Mouse (Mus musculus) kidney, postnatal 10 days (tissue): ENCODE data around the gene Gnmt.

Experiments
- DNase-seq: peaks from one replicate; pipeline ENCODE4 v3.0.0; 2021; ENCODE audit warnings: mixed read lengths

Gene Gnmt

GRCm38 (mm10) chr17:46741305-46741704, 12.3 kb upstream of the Gnmt start:
- no peak for DNase-seq

GRCm38 (mm10) chr17:46736160-46736559, 7.2 kb upstream of the Gnmt start:
- DNase-seq = no peak

- DNase-seq = no peak
These were observed 6.3 kb upstream of the Gnmt start for GRCm38 (mm10) chr17:46735287-46735686.

- no peak for DNase-seq
These were observed 5.1 kb upstream of the Gnmt start for GRCm38 (mm10) chr17:46734055-46734454.

GRCm38 (mm10) chr17:46728496-46728895, 472 bp downstream of the Gnmt start:
- no peak for DNase-seq

GRCm38 (mm10) chr17:46728021-46728420, 947 bp downstream of the Gnmt start:
- DNase-seq = peak; percentile 53

- DNase-seq = no peak
These were observed 1.7 kb downstream of the Gnmt start for GRCm38 (mm10) chr17:46727271-46727670.

GRCm38 (mm10) chr17:46725731-46726645, 3.0 kb downstream of the Gnmt start:
- no peak for DNase-seq

- no peak for DNase-seq
These were observed 3.7 kb downstream of the Gnmt start for GRCm38 (mm10) chr17:46725273-46725672.

GRCm38 (mm10) chr17:46724477-46725084, 4.4 kb downstream of the Gnmt start:
- no peak for DNase-seq

- no peak for DNase-seq
These were observed 7.9 kb downstream of the Gnmt start for GRCm38 (mm10) chr17:46721077-46721476.

GRCm38 (mm10) chr17:46714756-46715481, 14.0 kb downstream of the Gnmt start:
- DNase-seq = no peak

GRCm38 (mm10) chr17:46713849-46714248, 15.1 kb downstream of the Gnmt start:
- no peak for DNase-seq

GRCm38 (mm10) chr17:46712442-46712841, 16.5 kb downstream of the Gnmt start:
- DNase-seq = no peak

- DNase-seq = peak; percentile 77
These were observed 17.2 kb downstream of the Gnmt start for GRCm38 (mm10) chr17:46711612-46712271.

- DNase-seq = peak; percentile 98
These were observed 17.9 kb downstream of the Gnmt start, which contains the start of gene Pex6 for GRCm38 (mm10) chr17:46710959-46711597. TSS of gene Pex6 (plus strand) at chr17:46711463.

GRCm38 (mm10) chr17:46706375-46707089, 22.4 kb downstream of the Gnmt start:
- no peak for DNase-seq

GRCm38 (mm10) chr17:46704887-46705835, 23.8 kb downstream of the Gnmt start, which contains the start of gene Ppp2r5d:
TSS of gene Ppp2r5d (minus strand) at chr17:46705111.
- DNase-seq = peak; percentile 96

- no peak for DNase-seq
These were observed 24.7 kb downstream of the Gnmt start for GRCm38 (mm10) chr17:46703971-46704886.
